Mouse (Mus musculus): ENCODE data around the gene Lrch1. TPM values are rescaled to one million over a fixed set of nuclear protein-coding genes. Genes with fewer than 3 reads are reported as not detected.

The Lrch1 gene
- polyA plus RNA-seq, 1 experiment from 2014 or later, result 6.8 TPM

- 93% methylated on average over 1 of the region's 1 CpGs for WGBS
- no peak for DNase-seq (ENCODE audit: low spot score)
- ATAC-seq, result no peak
These were observed 113.5 kb downstream of the Lrch1 start for GRCm38 (mm10) chr14:74834215-74834614.

GRCm38 (mm10) chr14:74831653-74832052, 116.0 kb downstream of the Lrch1 start:
- Histone ChIP-seq H3K27me3 (replicated peaks; ENCODE audit: control insufficient read depth, insufficient read depth, low read length) (no peaks in the 10 kb centered on the region), H3K9me3 (replicated peaks; ENCODE audit: control insufficient read depth, low read length) (no peaks in the 10 kb centered on the region), H3K4me1 (ENCODE audit: control insufficient read depth, insufficient read depth, low read length) (no peaks in the 10 kb centered on the region), H3K4me3 (ENCODE audit: low read depth, low read length) (no peak overlapping the region), H3K4me2 (ENCODE audit: low read length) (no peak overlapping the region), H3K27ac (ENCODE audit: low read depth, low read length) (no peak overlapping the region), H3K9ac (ENCODE audit: low read length) (no peak overlapping the region), H3K36me3 (ENCODE audit: control insufficient read depth, insufficient read depth, low read length) (no peaks in the 10 kb centered on the region)
- DNase-seq (ENCODE audit: low spot score) (no peak), ATAC-seq (no peak)
- WGBS, result 89% methylated on average over 5 of the region's 5 CpGs

More at GRCm38 (mm10) chr14:74834215-74834614, 113.5 kb downstream of the Lrch1 start:
- no peaks in the 10 kb centered on the region for H3K4me1 ChIP-seq (ENCODE audit: control insufficient read depth, insufficient read depth, low read length)
- H3K27ac ChIP-seq (ENCODE audit: low read depth, low read length), result no peak overlapping the region
- H3K9ac ChIP-seq (ENCODE audit: low read length), result no peak overlapping the region
- H3K9me3 ChIP-seq (replicated peaks; ENCODE audit: control insufficient read depth, low read length), result no peaks in the 10 kb centered on the region
- no peak overlapping the region for H3K4me2 ChIP-seq (ENCODE audit: low read length)
- H3K27me3 ChIP-seq (replicated peaks; ENCODE audit: control insufficient read depth, insufficient read depth, low read length), result no peaks in the 10 kb centered on the region
- no peak overlapping the region for H3K4me3 ChIP-seq (ENCODE audit: low read depth, low read length)
- H3K36me3 ChIP-seq (ENCODE audit: control insufficient read depth, insufficient read depth, low read length), result no peaks in the 10 kb centered on the region

- Histone ChIP-seq H3K4me1 (ENCODE audit: control insufficient read depth, insufficient read depth, low read length) (no peaks in the 10 kb centered on the region), H3K4me3 (ENCODE audit: low read depth, low read length) (no peak overlapping the region), H3K27me3 (replicated peaks; ENCODE audit: control insufficient read depth, insufficient read depth, low read length) (no peaks in the 10 kb centered on the region), H3K9ac (ENCODE audit: low read length) (no peak overlapping the region), H3K36me3 (ENCODE audit: control insufficient read depth, insufficient read depth, low read length) (no peaks in the 10 kb centered on the region), H3K27ac (ENCODE audit: low read depth, low read length) (no peak overlapping the region), H3K4me2 (ENCODE audit: low read length) (no peak overlapping the region), H3K9me3 (replicated peaks; ENCODE audit: control insufficient read depth, low read length) (no peaks in the 10 kb centered on the region)
- DNase-seq (ENCODE audit: low spot score) (no peak), ATAC-seq (no peak)
- 86% methylated on average over 5 of the region's 5 CpGs for WGBS
These were observed 116.6 kb downstream of the Lrch1 start for GRCm38 (mm10) chr14:74831050-74831449.

- H3K27ac ChIP-seq (ENCODE audit: low read depth, low read length), result no peak overlapping the region
- no peaks in the 10 kb centered on the region for H3K9me3 ChIP-seq (replicated peaks; ENCODE audit: control insufficient read depth, low read length)
- H3K4me3 ChIP-seq (ENCODE audit: low read depth, low read length), result no peak overlapping the region
- H3K9ac ChIP-seq (ENCODE audit: low read length), result no peak overlapping the region
- no peak overlapping the region for H3K4me2 ChIP-seq (ENCODE audit: low read length)
- 64% methylated on average over 2 of the region's 2 CpGs for WGBS
- ATAC-seq (no peak), DNase-seq (ENCODE audit: low spot score) (no peak)
- no peaks in the 10 kb centered on the region for H3K36me3 ChIP-seq (ENCODE audit: control insufficient read depth, insufficient read depth, low read length)
- H3K4me1 ChIP-seq (ENCODE audit: control insufficient read depth, insufficient read depth, low read length), result no peaks in the 10 kb centered on the region
- H3K27me3 ChIP-seq (replicated peaks; ENCODE audit: control insufficient read depth, insufficient read depth, low read length), result no peaks in the 10 kb centered on the region
These were observed 117.1 kb downstream of the Lrch1 start for GRCm38 (mm10) chr14:74830591-74830990.

- Histone ChIP-seq H3K9ac (ENCODE audit: low read length) (no peak overlapping the region), H3K4me2 (ENCODE audit: low read length) (no peak overlapping the region), H3K4me3 (ENCODE audit: low read depth, low read length) (no peak overlapping the region), H3K27ac (ENCODE audit: low read depth, low read length) (no peak overlapping the region; the same call in 1 of the 2 replicates), H3K27me3 (replicated peaks; ENCODE audit: control insufficient read depth, insufficient read depth, low read length) (no peaks in the 10 kb centered on the region), H3K36me3 (ENCODE audit: control insufficient read depth, insufficient read depth, low read length) (no peaks in the 10 kb centered on the region; the same call in 1 of the 2 replicates), H3K4me1 (ENCODE audit: control insufficient read depth, insufficient read depth, low read length) (no peaks in the 10 kb centered on the region), H3K9me3 (replicated peaks; ENCODE audit: control insufficient read depth, low read length) (no peaks in the 10 kb centered on the region)
- ATAC-seq, result no peak
- WGBS, result 76% methylated on average over 7 of the region's 7 CpGs
- DNase-seq (ENCODE audit: low spot score), result peak; percentile 42
These were observed 124.7 kb downstream of the Lrch1 start for GRCm38 (mm10) chr14:74822757-74823680.

- no peaks in the 10 kb centered on the region for H3K9me3 ChIP-seq (replicated peaks; ENCODE audit: control insufficient read depth, low read length)
- H3K4me3 ChIP-seq (ENCODE audit: low read depth, low read length), result no peak overlapping the region
- no peaks in the 10 kb centered on the region; the same call in 1 of the 2 replicates for H3K36me3 ChIP-seq (ENCODE audit: control insufficient read depth, insufficient read depth, low read length)
- no peak overlapping the region for H3K27ac ChIP-seq (ENCODE audit: low read depth, low read length)
- 72% methylated on average over 2 of the region's 2 CpGs for WGBS
- H3K27me3 ChIP-seq (replicated peaks; ENCODE audit: control insufficient read depth, insufficient read depth, low read length), result no peaks in the 10 kb centered on the region
- no peak for DNase-seq (ENCODE audit: low spot score)
- ATAC-seq, result no peak
- no peak overlapping the region for H3K4me2 ChIP-seq (ENCODE audit: low read length)
- H3K4me1 ChIP-seq (ENCODE audit: control insufficient read depth, insufficient read depth, low read length), result no peaks in the 10 kb centered on the region
- no peak overlapping the region for H3K9ac ChIP-seq (ENCODE audit: low read length)
These were observed 125.6 kb downstream of the Lrch1 start for GRCm38 (mm10) chr14:74822048-74822447.

- WGBS, result 90% methylated on average over 11 of the region's 11 CpGs
- Histone ChIP-seq H3K9me3 (replicated peaks; ENCODE audit: control insufficient read depth, low read length) (no peaks in the 10 kb centered on the region), H3K4me2 (ENCODE audit: low read length) (no peak overlapping the region), H3K9ac (ENCODE audit: low read length) (no peak overlapping the region), H3K4me3 (ENCODE audit: low read depth, low read length) (no peak overlapping the region), H3K36me3 (ENCODE audit: control insufficient read depth, insufficient read depth, low read length) (no peaks in the 10 kb centered on the region; the same call in 1 of the 2 replicates), H3K4me1 (ENCODE audit: control insufficient read depth, insufficient read depth, low read length) (peaks cover 2% of the 10 kb centered on the region; the same call in 1 of the 2 replicates), H3K27me3 (replicated peaks; ENCODE audit: control insufficient read depth, insufficient read depth, low read length) (no peaks in the 10 kb centered on the region), H3K27ac (ENCODE audit: low read depth, low read length) (no peak overlapping the region)
- DNase-seq (ENCODE audit: low spot score) (no peak), ATAC-seq (no peak)
These were observed 127.4 kb downstream of the Lrch1 start for GRCm38 (mm10) chr14:74820180-74820813.

- DNase-seq (ENCODE audit: low spot score), result peak; percentile 29
- 21% methylated on average over 6 of the region's 6 CpGs for WGBS
These were observed 131.0 kb downstream of the Lrch1 start for GRCm38 (mm10) chr14:74816705-74817104.

More at GRCm38 (mm10) chr14:74816705-74817104, 131.0 kb downstream of the Lrch1 start:
- H3K4me3 ChIP-seq (ENCODE audit: low read depth, low read length), result no peak overlapping the region
- no peak for ATAC-seq
- no peaks in the 10 kb centered on the region for H3K27me3 ChIP-seq (replicated peaks; ENCODE audit: control insufficient read depth, insufficient read depth, low read length)
- no peaks in the 10 kb centered on the region; the same call in 1 of the 2 replicates for H3K36me3 ChIP-seq (ENCODE audit: control insufficient read depth, insufficient read depth, low read length)
- H3K4me1 ChIP-seq (ENCODE audit: control insufficient read depth, insufficient read depth, low read length), result peaks cover 6% of the 10 kb centered on the region; the same call in 1 of the 2 replicates
- H3K4me2 ChIP-seq (ENCODE audit: low read length), result no peak overlapping the region
- no peaks in the 10 kb centered on the region for H3K9me3 ChIP-seq (replicated peaks; ENCODE audit: control insufficient read depth, low read length)
- no peak overlapping the region for H3K27ac ChIP-seq (ENCODE audit: low read depth, low read length)
- no peak overlapping the region for H3K9ac ChIP-seq (ENCODE audit: low read length)
